Mouse (Mus musculus): ENCODE data around the gene Cntn5. TPM values are rescaled to one million over a fixed set of nuclear protein-coding genes. Genes with fewer than 3 reads are reported as not detected.
"Not testable (repeated sequence)": the region's sequence is repeated elsewhere in the genome, so short reads cannot be mapped to it uniquely, and the experiment has no call there.

Gene Cntn5
- total RNA-seq, 2 experiments from 2014 or later = 24.8 to 26.1 TPM

GRCm38 (mm10) chr9:10663101-10663500 lies 241.5 kb downstream of the Cntn5 start:
- DNase-seq (ENCODE audit: low spot score in 2 of 2) = peak; percentile 72 to 73
- intact Hi-C loops (cut with DNase I) = no loop called here

DNA sequence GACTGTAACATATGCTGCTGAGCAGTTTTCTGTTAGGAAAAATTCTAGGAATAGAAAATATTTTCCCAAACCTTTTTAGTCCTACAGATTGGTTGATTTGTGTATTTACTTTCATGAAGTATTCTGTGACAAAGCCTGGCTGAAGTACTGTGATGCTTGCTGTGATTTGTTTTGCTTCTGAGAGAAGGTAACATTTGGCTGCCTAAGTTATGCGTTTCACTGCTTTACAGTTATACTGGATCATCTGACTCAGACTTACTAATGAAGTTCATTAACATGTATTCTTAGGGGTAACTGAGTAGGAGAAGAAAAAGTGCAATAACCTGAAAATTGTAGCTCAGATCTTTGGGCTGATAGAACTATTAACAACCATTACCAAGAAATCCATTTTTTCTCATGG lies 245.1 kb downstream of the Cntn5 start:
- DNase-seq (ENCODE audit: low spot score in 2 of 2) = no peak

DNA sequence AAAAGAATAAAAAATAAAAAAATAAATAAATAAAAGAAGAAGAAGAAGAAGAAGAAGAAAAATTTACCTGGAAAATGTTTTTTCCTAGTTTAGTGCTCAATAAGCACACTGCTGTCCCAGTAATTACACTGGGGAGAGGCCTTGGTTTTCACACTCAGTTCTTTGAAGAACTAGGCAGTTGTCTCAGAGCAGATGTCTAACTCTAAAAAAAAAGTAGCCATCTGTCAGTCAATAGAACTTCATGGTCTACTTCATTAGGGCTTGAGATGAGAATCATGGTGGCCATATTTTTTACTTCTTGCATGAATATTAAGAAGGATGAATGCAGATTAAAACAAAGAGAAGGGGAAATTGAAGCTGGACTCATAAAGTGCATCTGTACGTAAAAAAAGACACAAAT lies 246.5 kb downstream of the Cntn5 start:
- intact Hi-C loops (cut with DNase I) = no loop called here

More for the DNA sequence above, 245.1 kb downstream of the Cntn5 start:
- intact Hi-C loops (cut with DNase I) = no loop called here

DNA sequence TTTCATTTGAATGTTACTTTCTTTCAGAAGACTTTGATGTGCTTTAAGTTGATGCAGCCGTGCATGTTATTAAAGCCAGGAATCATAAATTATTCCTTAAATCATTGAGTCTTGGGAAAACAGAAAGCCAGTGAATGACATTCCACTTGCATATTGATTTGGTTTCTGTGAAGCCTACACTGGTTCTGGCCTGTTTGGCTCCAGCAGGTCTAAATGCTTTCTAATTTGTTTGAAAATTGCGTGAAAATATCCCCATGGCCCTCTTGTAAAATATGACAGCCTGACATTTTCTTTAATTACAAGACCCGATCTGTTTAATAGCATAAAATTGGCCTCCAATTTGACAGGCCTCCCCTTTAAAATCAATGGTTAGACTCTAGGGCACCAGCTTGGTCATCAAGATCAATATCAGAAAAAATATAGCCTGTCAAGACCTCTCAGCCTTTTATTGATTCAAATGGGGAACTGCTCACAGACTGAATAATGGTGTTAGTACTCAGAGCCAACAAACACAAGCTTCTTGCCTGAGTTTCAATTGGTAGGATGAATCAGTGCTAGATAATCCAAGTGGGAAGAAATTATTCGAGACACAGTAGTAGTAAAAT lies 247.3 kb downstream of the Cntn5 start:
- DNase-seq (ENCODE audit: low spot score in 2 of 2) = no peak
- intact Hi-C loops (cut with DNase I) = no loop called here

More for the DNA sequence above, 246.5 kb downstream of the Cntn5 start:
- DNase-seq (ENCODE audit: low spot score in 2 of 2) = no peak

GRCm38 (mm10) chr9:10650632-10651031 lies 253.9 kb downstream of the Cntn5 start:
- intact Hi-C loops (cut with DNase I) = no loop called here
- DNase-seq (ENCODE audit: low spot score in 2 of 2) = peak in 1 of 2 experiments; percentile 17

DNA sequence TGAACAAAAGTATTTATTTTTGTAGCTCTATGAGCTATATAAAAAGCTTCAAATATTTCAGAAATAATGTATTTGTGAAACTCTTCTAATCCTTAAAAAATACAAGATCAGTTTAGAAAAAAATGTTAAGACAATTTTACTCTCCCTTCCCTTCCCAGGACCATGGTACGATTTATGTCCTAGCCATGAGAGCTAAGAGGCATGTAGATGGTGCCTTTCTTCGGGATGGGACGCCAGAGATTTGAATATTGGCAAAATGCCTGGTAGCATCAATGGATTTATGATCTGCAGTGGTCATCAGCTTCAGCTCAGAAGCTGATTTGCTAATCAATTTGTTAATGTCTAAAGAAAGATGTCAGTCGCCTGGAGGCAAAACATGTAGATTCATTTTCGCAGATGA lies 258.6 kb downstream of the Cntn5 start:
- intact Hi-C loops (cut with DNase I) = no loop called here
- no peak for DNase-seq (ENCODE audit: low spot score in 2 of 2)

- intact Hi-C loops (cut with DNase I) = no loop called here
- DNase-seq (ENCODE audit: low spot score in 2 of 2) = no peak
These were observed 259.3 kb downstream of the Cntn5 start for GRCm38 (mm10) chr9:10645045-10645830.

DNA sequence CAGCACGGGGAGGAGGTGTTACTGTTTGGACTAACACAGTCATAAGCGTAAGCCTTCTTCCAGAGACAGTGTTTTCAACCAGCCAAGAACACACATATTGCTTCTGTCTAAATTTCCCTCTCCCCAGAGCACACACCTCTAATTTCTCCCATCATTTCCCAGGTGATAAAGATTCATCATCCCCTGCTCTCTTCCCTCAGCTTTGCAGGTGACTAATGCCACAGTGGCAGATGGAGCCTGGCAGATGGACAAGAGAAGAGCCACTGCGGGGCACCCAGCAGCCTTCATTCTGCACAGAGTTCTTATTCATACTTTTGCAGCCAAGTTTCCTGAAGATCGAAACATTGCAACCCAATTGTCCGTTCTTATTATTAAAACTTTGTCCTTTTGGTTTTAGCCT lies 286.5 kb downstream of the Cntn5 start:
- no peak for DNase-seq (ENCODE audit: low spot score in 2 of 2)
- intact Hi-C loops (cut with DNase I) = no loop called here

GRCm38 (mm10) chr9:10575346-10576241 lies 329.0 kb downstream of the Cntn5 start:
- DNase-seq (ENCODE audit: low spot score in 2 of 2) = no peak
- intact Hi-C loops (cut with DNase I) = no loop called here

- intact Hi-C loops (cut with DNase I) = no loop called here
- no peak for DNase-seq (ENCODE audit: low spot score in 2 of 2)
These were observed 334.7 kb downstream of the Cntn5 start for GRCm38 (mm10) chr9:10569830-10570229.

- DNase-seq (ENCODE audit: low spot score in 2 of 2); intact Hi-C loops (cut with DNase I): not testable (repeated sequence)
These were observed 363.7 kb downstream of the Cntn5 start for GRCm38 (mm10) chr9:10540877-10541276.

GRCm38 (mm10) chr9:10532248-10532647 lies 372.3 kb downstream of the Cntn5 start:
- DNase-seq (ENCODE audit: low spot score in 2 of 2) = no peak
- intact Hi-C loops (cut with DNase I) = no loop called here

DNA sequence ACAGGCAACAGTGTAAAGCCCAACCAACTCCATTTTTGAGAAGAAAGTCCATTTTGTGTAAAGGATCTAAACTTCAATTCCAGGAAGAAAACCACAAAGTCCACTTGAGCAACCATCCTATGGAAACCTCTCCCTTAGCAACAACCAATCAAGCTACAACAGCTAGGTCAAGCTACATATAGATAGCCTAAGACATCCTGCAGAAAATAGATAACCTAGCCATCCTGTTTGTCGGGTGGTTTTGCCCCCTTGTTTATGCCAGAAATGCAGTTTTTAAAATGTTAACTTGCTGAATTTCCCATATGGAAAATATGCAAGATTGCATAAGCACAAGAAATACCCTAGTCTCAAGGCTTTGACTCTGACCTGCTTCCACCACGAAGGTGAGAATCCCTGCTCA lies 373.5 kb downstream of the Cntn5 start:
- intact Hi-C loops (cut with DNase I) = no loop called here
- no peak for DNase-seq (ENCODE audit: low spot score in 2 of 2)

- intact Hi-C loops (cut with DNase I) = no loop called here
- no peak for DNase-seq (ENCODE audit: low spot score in 2 of 2)
These were observed 375.0 kb downstream of the Cntn5 start for GRCm38 (mm10) chr9:10529528-10529927.

DNA sequence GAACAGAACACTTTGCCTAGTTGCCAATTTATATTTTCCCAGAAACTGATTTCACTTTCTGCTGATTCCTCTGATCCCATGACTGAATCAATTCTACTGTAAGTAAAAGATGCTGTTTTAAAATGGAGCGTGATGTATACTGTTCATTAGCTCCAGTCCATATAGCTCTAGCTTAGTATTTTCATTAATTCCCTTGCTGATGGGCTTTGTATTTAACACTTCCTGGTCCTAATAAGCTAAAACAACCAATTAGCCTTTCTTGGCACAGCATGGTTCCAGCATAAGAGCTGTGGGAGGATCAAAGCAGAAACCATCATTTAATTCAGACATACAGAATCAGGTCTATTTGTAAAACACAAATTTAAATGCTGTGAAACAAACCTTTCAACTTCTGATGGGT lies 375.5 kb downstream of the Cntn5 start:
- DNase-seq (ENCODE audit: low spot score in 2 of 2) = no peak

GRCm38 (mm10) chr9:10528692-10529091 lies 375.9 kb downstream of the Cntn5 start:
- no peak for DNase-seq (ENCODE audit: low spot score in 2 of 2)
- intact Hi-C loops (cut with DNase I) = no loop called here

More for the DNA sequence above, 375.5 kb downstream of the Cntn5 start:
- intact Hi-C loops (cut with DNase I) = no loop called here

DNA sequence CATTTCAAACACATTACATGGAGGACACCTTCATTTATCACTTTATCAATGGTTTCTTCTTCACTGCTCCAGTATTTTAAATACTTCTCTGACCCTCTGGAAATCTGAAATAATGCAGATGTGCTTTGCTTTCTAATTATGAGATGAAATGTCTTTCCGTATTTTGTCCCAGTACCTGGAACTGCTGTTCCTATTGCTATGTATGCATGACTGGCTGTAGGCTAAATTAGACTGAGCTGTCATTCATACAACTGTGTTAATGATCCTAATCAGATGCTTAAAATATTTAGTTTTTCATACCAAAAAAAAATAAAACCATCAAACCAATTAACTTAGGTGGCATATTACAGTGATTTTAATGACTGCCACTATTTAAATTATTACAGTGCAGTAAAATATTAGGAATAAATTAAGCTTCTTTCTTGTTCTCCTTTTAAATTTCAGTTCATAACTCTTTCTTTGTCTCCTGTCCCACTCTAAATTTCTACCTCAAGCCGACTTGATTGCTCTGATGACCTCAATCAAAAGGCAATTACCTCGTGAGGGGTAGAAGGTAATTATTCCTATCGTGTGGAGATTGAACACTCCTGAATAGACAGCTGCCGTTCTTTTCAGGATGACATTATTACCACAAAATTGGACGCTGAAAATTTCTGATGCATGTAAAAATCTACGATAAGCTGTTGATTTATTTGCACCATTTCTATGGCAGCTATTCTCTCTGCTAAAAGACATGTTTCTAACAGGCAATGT lies 378.5 kb downstream of the Cntn5 start:
- intact Hi-C loops (cut with DNase I) = no loop called here
- DNase-seq (ENCODE audit: low spot score in 2 of 2) = no peak

DNA sequence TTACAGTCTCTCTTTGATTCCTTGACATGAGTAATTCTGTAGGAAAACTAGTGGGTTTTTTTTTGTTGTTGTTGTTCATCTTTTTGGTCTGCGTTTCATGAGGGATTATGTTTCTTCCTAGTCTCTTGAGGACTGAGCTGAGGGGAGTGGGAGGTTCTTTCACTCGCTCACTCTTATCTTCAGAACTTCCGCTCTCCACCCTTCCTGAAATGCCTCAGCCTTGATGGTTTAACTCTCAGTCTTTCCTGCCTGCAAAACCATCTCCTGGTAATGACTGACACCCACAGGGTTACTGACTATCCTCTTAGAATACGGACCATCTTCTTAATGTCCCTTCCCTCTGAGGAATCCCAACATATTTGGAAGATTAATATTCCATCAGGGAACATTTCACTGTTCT lies 382.0 kb downstream of the Cntn5 start:
- no peak for DNase-seq (ENCODE audit: low spot score in 2 of 2)
- intact Hi-C loops (cut with DNase I) = no loop called here

- DNase-seq (ENCODE audit: low spot score in 2 of 2) = no peak
- intact Hi-C loops (cut with DNase I) = no loop called here
These were observed 383.5 kb downstream of the Cntn5 start for GRCm38 (mm10) chr9:10521054-10521453.

All from left cerebral cortex, postnatal 14 days (tissue).